In the genomic region with DNA sequence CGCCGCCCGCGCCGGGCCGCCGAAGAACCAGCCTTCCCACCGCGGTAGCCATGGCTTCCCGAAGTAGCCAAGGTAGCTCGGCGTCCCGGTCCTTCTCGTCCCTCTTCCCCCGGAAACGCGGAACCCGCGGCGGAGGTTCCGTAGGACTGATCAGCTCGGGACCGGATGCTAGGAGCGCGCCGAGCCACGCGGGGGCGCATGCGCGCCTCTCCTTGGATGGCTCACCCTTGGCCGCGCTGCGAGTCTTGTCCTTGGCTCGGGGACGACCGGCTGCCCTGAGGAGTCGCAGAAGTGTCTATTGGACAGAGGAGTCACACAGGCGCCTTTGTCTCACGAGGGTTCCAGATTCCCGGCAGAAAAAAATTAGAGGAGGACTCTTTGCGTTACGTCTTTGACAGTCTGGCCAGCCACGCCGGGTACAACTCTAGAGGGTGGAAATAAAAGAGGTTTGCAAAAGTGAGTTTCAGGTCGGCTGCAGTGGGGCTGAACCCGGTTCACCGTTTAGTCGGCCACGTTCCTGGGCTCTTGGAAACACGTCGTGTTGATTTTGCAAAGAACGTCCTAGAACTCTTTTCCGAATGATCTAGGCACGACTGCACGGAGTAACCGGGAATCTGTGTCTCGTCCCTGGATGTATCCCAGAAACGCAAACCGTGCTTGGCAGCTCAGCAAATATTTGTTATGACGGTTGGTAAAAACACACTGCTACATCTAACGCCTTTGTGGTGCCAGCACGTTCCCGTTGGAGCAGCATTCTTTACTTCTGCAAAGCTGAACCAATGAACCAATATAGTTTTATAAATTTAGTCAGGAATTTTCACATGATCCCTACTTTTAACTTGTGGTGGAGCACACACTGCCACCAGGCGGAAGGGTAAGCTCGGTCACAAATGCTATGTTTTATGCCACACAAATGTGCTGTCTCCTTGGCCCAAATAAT, we compare ENCODE assay signal across 1 mouse cellular context.
TF ChIP-seq lines count a peak whose summit lies in the region.

A gene (minus strand): TSS at position 577 of the 940 bp plus-strand sequence.

TF ChIP-seq in MEL, 35 proteins besides CTCF, POLR2A, EP300 and RAD21 (continued from another document):
- peak; percentile 88 for TF ChIP-seq SIN3A (IDR thresholded peaks at IDR 0.05; ENCODE audit: low read length)
- no peak for TF ChIP-seq ZNF384 (IDR thresholded peaks at IDR 0.05; ENCODE audit: low read depth, low read length)
- no peak for TF ChIP-seq CHD2 (IDR thresholded peaks at IDR 0.05; ENCODE audit: low read length)
- TF ChIP-seq SMC3 (IDR thresholded peaks at IDR 0.05; ENCODE audit: low read depth, low read length): peak; percentile 66
- TF ChIP-seq POLR2AphosphoS2 (IDR thresholded peaks at IDR 0.05; ENCODE audit: low read length): peak; percentile 78; the same call in 1 of the 2 replicates
- peak; percentile 80; the same call in 1 of the 2 replicates for TF ChIP-seq ELF1 (IDR thresholded peaks at IDR 0.05; ENCODE audit: low read depth, low read length)
- TF ChIP-seq ETS1 (IDR thresholded peaks at IDR 0.05; ENCODE audit: low read depth, low read length): peak; percentile 40; the same call in 1 of the 2 replicates
- 0 out of 2 replicates have a peak, but pooled peaks have one; percentile 21 for TF ChIP-seq RCOR1 (IDR thresholded peaks at IDR 0.05; ENCODE audit: low read depth, low read length)
- no peak for TF ChIP-seq JUND (IDR thresholded peaks at IDR 0.05; ENCODE audit: low read depth, low read length)
- 0 out of 2 replicates have a peak, but pooled peaks have one; percentile 20 for TF ChIP-seq ZC3H11A (IDR thresholded peaks at IDR 0.05; ENCODE audit: low read depth, low read length)
